Mouse (Mus musculus) limb, embryonic 14.5 days (tissue): ENCODE measurements around the gene Nt5c1a. TPM values are rescaled to one million over a fixed set of nuclear protein-coding genes. Genes with fewer than 3 reads are reported as not detected.

Source experiments
- ATAC-seq: fragments of 200-750 bp; cut with Nextera tagmentation; 2 replicates; pipeline ENCODE4 v1.8.0; 2017; ENCODE audit warnings: low read depth, moderate number of reproducible peaks, moderate TSS enrichment; ENCODE audit not compliant: low FRiP score
- DNase-seq: peaks from one replicate; pipeline ENCODE4 v3.0.0-alpha.2; 2015; ENCODE audit warnings: low spot score
- H3K27ac ChIP-seq: fragments of 300-500 bp; sonication (generic); replicated peaks from 2 replicates; pipeline ENCODE4 v1.5.1; 2014; ENCODE audit warnings: low read depth, mild to moderate bottlenecking, low read length, moderate library complexity, mixed read lengths
- H3K27me3 ChIP-seq: fragments of 300-500 bp; sonication (generic); 2 replicates; pipeline ENCODE4 v1.6.1; 2014; ENCODE audit warnings: low read length, mixed read lengths; ENCODE audit not compliant: control insufficient read depth, insufficient read depth
- H3K36me3 ChIP-seq: fragments of 300-500 bp; sonication (generic); 2 replicates; pipeline ENCODE4 v1.6.1; 2014; ENCODE audit warnings: mild to moderate bottlenecking, low read length, moderate library complexity, mixed read lengths; ENCODE audit not compliant: control insufficient read depth, insufficient read depth
- H3K4me1 ChIP-seq: fragments of 300-500 bp; sonication (generic); 2 replicates; pipeline ENCODE4 v1.6.1; 2014; ENCODE audit warnings: antibody characterized with exemption, low read length, mixed read lengths; ENCODE audit not compliant: control insufficient read depth, insufficient read depth
- H3K4me2 ChIP-seq: fragments of 300-500 bp; sonication (generic); replicated peaks from 2 replicates; pipeline ENCODE4 v1.6.1; 2014; ENCODE audit warnings: low read depth, mild to moderate bottlenecking, low read length, moderate library complexity; ENCODE audit not compliant: severe bottlenecking
- H3K4me3 ChIP-seq: fragments of 300-500 bp; sonication (generic); replicated peaks from 2 replicates; pipeline ENCODE4 v1.5.1; 2014; ENCODE audit warnings: low read length
- H3K9ac ChIP-seq: fragments of 300-500 bp; sonication (generic); 2 replicates; pipeline ENCODE4 v1.6.1; 2014; ENCODE audit warnings: mild to moderate bottlenecking, low read depth, low read length, moderate library complexity; ENCODE audit not compliant: severe bottlenecking
- H3K9me3 ChIP-seq: fragments of 300-500 bp; sonication (generic); 2 replicates; pipeline ENCODE4 v1.6.1; 2016; ENCODE audit warnings: low read length; ENCODE audit not compliant: control insufficient read depth
- POLR2A ChIP-seq: fragments of 200-500 bp; IDR thresholded peaks from 2 replicates; pipeline ENCODE4 v1.8.0; 2012; ENCODE audit warnings: inconsistent platforms, mild to moderate bottlenecking, moderate library complexity, borderline replicate concordance; ENCODE audit not compliant: insufficient read depth, insufficient read length; ENCODE audit errors: extremely low read depth
- WGBS: fragments of 180-500 bp; shearing (Covaris S2); extraction: QIAGEN DNeasy Blood & Tissue Kit; methylation state at CpG from one replicate; pipeline ENCODE4 v1.1.7; 2014; 5-methylcytosine and 5-hydroxymethylcytosine counted together
- polyA plus RNA-seq, 2 experiments: library from polyadenylated mRNA; depleted of rRNA in 1 of 2; stranded (reverse) in 1 of 2; unstranded in 1 of 2; fragments of >200 nt; fragmentation: Nextera tagmentation in 1 of 2; extraction: Ambion mirVana in 1 of 2; gene quantifications; 2 replicates each; pipeline versions ENCODE4 v1.2.1 to v1.2.3; 2012 to 2014

The Nt5c1a gene
- polyA plus RNA-seq, 2 experiments, result 0.05 TPM; not detected in 1

- H3K4me1 ChIP-seq, result no peaks in the 10 kb centered on the region
- 73% methylated on average over 7 of the region's 7 CpGs for WGBS
- no peak overlapping the region for H3K9ac ChIP-seq
- H3K27me3 ChIP-seq, result no peaks in the 10 kb centered on the region
- no peaks in the 10 kb centered on the region for H3K9me3 ChIP-seq
- no peaks in the 10 kb centered on the region for H3K36me3 ChIP-seq
- ATAC-seq (no peak), DNase-seq (no peak)
- TF ChIP-seq POLR2A, result no peak
- H3K27ac ChIP-seq, result no peak overlapping the region
- H3K4me3 ChIP-seq, result no peak overlapping the region
- no peak overlapping the region for H3K4me2 ChIP-seq
These were observed 47.8 kb downstream of the Nt5c1a start for GRCm38 (mm10) chr4:123248971-123249567.

- H3K27me3 ChIP-seq, result no peaks in the 10 kb centered on the region
- WGBS, result 80% methylated on average over 5 of the region's 5 CpGs
- no peak overlapping the region for H3K27ac ChIP-seq
- no peak overlapping the region for H3K4me2 ChIP-seq
- ATAC-seq (no peak), DNase-seq (no peak)
- H3K9ac ChIP-seq, result no peak overlapping the region
- H3K36me3 ChIP-seq, result no peaks in the 10 kb centered on the region
- no peak overlapping the region for H3K4me3 ChIP-seq
- no peaks in the 10 kb centered on the region for H3K9me3 ChIP-seq
- H3K4me1 ChIP-seq, result no peaks in the 10 kb centered on the region
- TF ChIP-seq POLR2A, result no peak
These were observed 50.9 kb downstream of the Nt5c1a start for GRCm38 (mm10) chr4:123252214-123252613.

- H3K4me3 ChIP-seq, result no peak overlapping the region
- H3K4me1 ChIP-seq, result no peaks in the 10 kb centered on the region
- 18% methylated on average over 5 of the region's 5 CpGs for WGBS
- no peak for ATAC-seq
- H3K27ac ChIP-seq, result no peak overlapping the region
- H3K4me2 ChIP-seq, result no peak overlapping the region
- H3K36me3 ChIP-seq, result no peaks in the 10 kb centered on the region
- DNase-seq, result peak; percentile 84
- H3K27me3 ChIP-seq, result no peaks in the 10 kb centered on the region
- no peak overlapping the region for H3K9ac ChIP-seq
- no peaks in the 10 kb centered on the region for H3K9me3 ChIP-seq
- TF ChIP-seq POLR2A, result no peak
These were observed 53.3 kb downstream of the Nt5c1a start for GRCm38 (mm10) chr4:123254617-123255016.

- ATAC-seq, result peak; percentile 79; the same call in 1 of the 2 replicates
- no peaks in the 10 kb centered on the region; the same call in 1 of the 2 replicates for H3K4me1 ChIP-seq
- no peaks in the 10 kb centered on the region for H3K36me3 ChIP-seq
- H3K4me3 ChIP-seq, result no peak overlapping the region
- no peaks in the 10 kb centered on the region for H3K27me3 ChIP-seq
- no peak overlapping the region for H3K4me2 ChIP-seq
- no peak overlapping the region for H3K27ac ChIP-seq
- no peaks in the 10 kb centered on the region for H3K9me3 ChIP-seq
- WGBS, result 31% methylated on average over 8 of the region's 8 CpGs
- no peak overlapping the region for H3K9ac ChIP-seq
- DNase-seq, result peak; percentile 55
- TF ChIP-seq POLR2A, result no peak
These were observed 58.9 kb downstream of the Nt5c1a start for GRCm38 (mm10) chr4:123260071-123260746.

GRCm38 (mm10) chr4:123261721-123262401 lies 60.6 kb downstream of the Nt5c1a start, which contains the start of gene Pabpc4:
Gene Pabpc4 (plus strand): TSS chr4:123262351.
- Histone ChIP-seq H3K4me2 (no peak within 1 kb of the TSS), H3K4me1 (no peaks in the 10 kb centered on the region; the same call in 1 of the 2 replicates), H3K27me3 (no peaks in the 10 kb centered on the region), H3K36me3 (no peaks in the 10 kb centered on the region), H3K4me3 (no peak within 1 kb of the TSS), H3K9me3 (no peaks in the 10 kb centered on the region), H3K27ac (no peak within 1 kb of the TSS), H3K9ac (no peak within 1 kb of the TSS)
- TF ChIP-seq POLR2A, result no peak
- ATAC-seq (no peak), DNase-seq (no peak)
- 53% methylated on average over 5 of the region's 5 CpGs for WGBS

Other genes with a start within 250 kb of the Nt5c1a start
- gene Mfsd2a, start 240.3 kb upstream of the Nt5c1a start, polyA plus RNA-seq (2012; rRNA removed), result 13.1 and 16.4 TPM in 2 replicates
- gene Mfsd2a, start 240.3 kb upstream of the Nt5c1a start, polyA plus RNA-seq (2014; fragmentation: Nextera tagmentation; extraction: Ambion mirVana), result 9.1 and 9.3 TPM in 2 replicates
- gene Mycl, start 205.9 kb upstream of the Nt5c1a start, polyA plus RNA-seq (2012; rRNA removed), result 24.6 and 26.2 TPM in 2 replicates
- 39.2 and 41.1 TPM in 2 replicates for gene Mycl, start 205.9 kb upstream of the Nt5c1a start, polyA plus RNA-seq (2014; fragmentation: Nextera tagmentation; extraction: Ambion mirVana)
- gene Trit1, start 184.9 kb upstream of the Nt5c1a start, polyA plus RNA-seq (2012; rRNA removed), result 13.7 and 15.0 TPM in 2 replicates
- gene Trit1, start 184.9 kb upstream of the Nt5c1a start, polyA plus RNA-seq (2014; fragmentation: Nextera tagmentation; extraction: Ambion mirVana), result 18.9 and 20.1 TPM in 2 replicates
- gene Bmp8b, start 96.3 kb upstream of the Nt5c1a start, polyA plus RNA-seq (2012; rRNA removed), result 1.5 and 1.9 TPM in 2 replicates
- gene Bmp8b, start 96.3 kb upstream of the Nt5c1a start, polyA plus RNA-seq (2014; fragmentation: Nextera tagmentation; extraction: Ambion mirVana), result 0.93 and 1.3 TPM in 2 replicates
- gene Oxct2b, start 85.2 kb upstream of the Nt5c1a start, polyA plus RNA-seq (2012; rRNA removed), result 0.35 and 0.41 TPM in 2 replicates
- 0.33 TPM in 1 of 2 replicates, not detected in the other for gene Oxct2b, start 85.2 kb upstream of the Nt5c1a start, polyA plus RNA-seq (2014; fragmentation: Nextera tagmentation; extraction: Ambion mirVana)
- 46.0 and 57.6 TPM in 2 replicates for gene Ppie, start 61.6 kb upstream of the Nt5c1a start, polyA plus RNA-seq (2012; rRNA removed)
- 93.9 and 96.4 TPM in 2 replicates for gene Ppie, start 61.6 kb upstream of the Nt5c1a start, polyA plus RNA-seq (2014; fragmentation: Nextera tagmentation; extraction: Ambion mirVana)
- 0.12 and 0.34 TPM in 2 replicates for gene Hpcal4, start 18.3 kb upstream of the Nt5c1a start, polyA plus RNA-seq (2012; rRNA removed)
- gene Hpcal4, start 18.3 kb upstream of the Nt5c1a start, polyA plus RNA-seq (2014; fragmentation: Nextera tagmentation; extraction: Ambion mirVana), result 0.26 and 1.1 TPM in 2 replicates
- 8.9 and 11.1 TPM in 2 replicates for gene Heyl, start 32.1 kb downstream of the Nt5c1a start, polyA plus RNA-seq (2012; rRNA removed)
- 9.6 and 13.2 TPM in 2 replicates for gene Heyl, start 32.1 kb downstream of the Nt5c1a start, polyA plus RNA-seq (2014; fragmentation: Nextera tagmentation; extraction: Ambion mirVana)
- 147 and 207 TPM in 2 replicates for gene Pabpc4, start 60.8 kb downstream of the Nt5c1a start, polyA plus RNA-seq (2012; rRNA removed)
- 57.2 and 59.1 TPM in 2 replicates for gene Pabpc4, start 60.8 kb downstream of the Nt5c1a start, polyA plus RNA-seq (2014; fragmentation: Nextera tagmentation; extraction: Ambion mirVana)
- 0.20 and 0.21 TPM in 2 replicates for gene Oxct2a, start 122.1 kb downstream of the Nt5c1a start, polyA plus RNA-seq (2012; rRNA removed)
- gene Oxct2a, start 122.1 kb downstream of the Nt5c1a start, polyA plus RNA-seq (2014; fragmentation: Nextera tagmentation; extraction: Ambion mirVana), result not detected in 2 replicates
- gene Bmp8a, start 141.7 kb downstream of the Nt5c1a start, polyA plus RNA-seq (2012; rRNA removed), result 1.4 and 1.6 TPM in 2 replicates
- 1.8 and 1.9 TPM in 2 replicates for gene Bmp8a, start 141.7 kb downstream of the Nt5c1a start, polyA plus RNA-seq (2014; fragmentation: Nextera tagmentation; extraction: Ambion mirVana)